Mouse (Mus musculus) mesoderm, embryonic 11.5 days (tissue): ENCODE data around the gene Coro2b.
A peak's percentile ranks its signal among the peaks of the same experiment; 100 is the strongest.

Experiments
- DNase-seq: peaks from one replicate; pipeline ENCODE4 v3.0.0-alpha.2; 2012; ENCODE audit warnings: low read depth, low spot score

Coro2b gene

DNA sequence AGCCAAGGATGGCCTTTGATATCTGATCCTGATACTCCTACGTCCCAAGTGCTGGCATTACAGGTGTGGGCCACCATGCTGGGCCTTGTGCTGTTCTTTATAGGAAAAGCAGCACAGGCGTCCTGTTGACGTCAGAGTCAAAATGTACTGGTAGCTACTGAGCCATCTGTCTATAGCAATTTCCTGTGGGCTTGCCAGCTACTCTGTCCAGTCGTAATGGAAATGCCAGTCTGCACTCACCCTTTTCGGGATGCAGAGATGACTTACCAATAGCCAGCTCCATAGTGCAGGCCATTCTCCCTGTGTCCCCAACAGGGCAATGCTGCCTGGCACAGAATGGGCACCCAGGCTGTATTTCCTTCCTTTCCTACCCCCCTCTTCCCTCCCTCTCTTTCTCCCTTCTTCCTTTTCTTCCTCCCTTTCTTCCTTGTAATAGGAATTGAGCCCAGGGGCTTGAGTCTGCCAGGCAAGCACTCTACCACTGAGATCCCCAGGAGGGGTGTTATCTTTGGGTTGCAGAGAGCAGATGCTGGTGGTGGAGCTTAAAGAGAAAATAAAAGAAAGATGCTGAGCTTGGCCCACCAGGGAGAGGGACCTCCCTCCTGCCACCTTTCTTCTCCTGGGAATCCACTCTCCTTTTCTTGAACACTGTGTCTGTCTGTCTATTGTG lies 98.6 kb downstream of the Coro2b start:
- DNase-seq, result no peak

DNA sequence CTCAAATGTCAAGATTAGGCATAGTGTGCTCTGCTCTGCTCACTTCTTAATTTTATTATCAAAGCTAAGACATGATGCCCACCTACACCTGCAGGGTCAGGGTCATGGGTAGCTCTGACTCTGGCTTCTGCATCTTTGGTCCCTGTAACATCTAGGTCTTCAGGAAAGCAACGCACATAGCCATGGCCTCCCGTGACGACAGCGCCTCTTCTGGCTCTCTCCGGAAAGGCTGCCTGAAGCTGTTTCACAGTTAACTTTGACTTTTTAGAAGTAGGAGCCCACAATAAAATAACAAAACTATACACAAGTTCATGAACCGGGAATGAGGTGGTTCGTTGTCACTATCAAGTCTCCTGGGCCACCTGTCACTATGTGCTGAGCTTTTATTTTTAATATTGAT lies 99.4 kb downstream of the Coro2b start:
- DNase-seq, result no peak

GRCm38 (mm10) chr9:62435613-62436318 lies 101.1 kb downstream of the Coro2b start:
- peak; percentile 69 for DNase-seq

DNA sequence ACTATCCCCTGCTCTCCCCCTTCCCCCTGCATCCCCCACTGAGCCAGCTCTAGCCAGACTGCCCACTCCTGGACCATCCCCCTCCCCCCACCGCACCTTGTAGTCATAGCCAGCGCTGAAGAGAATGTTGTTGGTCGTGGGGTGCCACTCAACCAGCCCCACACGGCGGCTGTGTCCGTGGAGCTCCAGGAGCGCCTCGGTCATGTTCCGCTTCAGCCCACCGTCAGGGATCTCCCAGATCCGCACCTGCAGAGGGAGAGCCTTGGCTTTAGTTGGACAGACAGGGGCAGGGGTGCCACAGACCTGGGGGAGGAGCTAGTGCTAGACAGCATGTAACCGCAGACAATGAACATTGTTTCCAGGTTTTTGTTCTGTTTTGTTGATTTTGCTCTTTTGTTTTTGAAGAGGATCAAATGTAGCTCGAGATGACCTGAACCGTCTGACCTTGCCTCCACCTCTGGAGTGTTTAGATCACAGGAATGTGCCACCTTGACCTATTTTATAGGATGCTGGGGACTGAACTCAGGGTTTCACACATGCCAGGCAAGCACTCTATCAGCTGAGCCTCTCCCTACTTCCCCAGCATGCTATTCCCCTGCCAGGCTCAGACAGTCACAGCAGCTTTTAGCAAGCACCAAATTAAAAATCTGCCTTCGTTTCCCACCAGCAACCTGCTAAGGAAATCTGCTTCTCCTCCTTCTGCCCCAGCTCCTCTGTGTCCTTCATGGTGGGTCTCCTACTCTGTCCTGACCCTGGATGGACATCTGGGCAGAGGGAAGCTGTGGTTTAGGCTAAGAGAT lies 104.4 kb downstream of the Coro2b start:
- no peak for DNase-seq

GRCm38 (mm10) chr9:62430741-62431140 lies 106.1 kb downstream of the Coro2b start:
- no peak for DNase-seq

- DNase-seq, result no peak
Measured at GRCm38 (mm10) chr9:62427010-62427409, 109.8 kb downstream of the Coro2b start.

GRCm38 (mm10) chr9:62426531-62426930 lies 110.3 kb downstream of the Coro2b start:
- no peak for DNase-seq

- no peak for DNase-seq
Measured at GRCm38 (mm10) chr9:62426021-62426420, 110.8 kb downstream of the Coro2b start.

DNA sequence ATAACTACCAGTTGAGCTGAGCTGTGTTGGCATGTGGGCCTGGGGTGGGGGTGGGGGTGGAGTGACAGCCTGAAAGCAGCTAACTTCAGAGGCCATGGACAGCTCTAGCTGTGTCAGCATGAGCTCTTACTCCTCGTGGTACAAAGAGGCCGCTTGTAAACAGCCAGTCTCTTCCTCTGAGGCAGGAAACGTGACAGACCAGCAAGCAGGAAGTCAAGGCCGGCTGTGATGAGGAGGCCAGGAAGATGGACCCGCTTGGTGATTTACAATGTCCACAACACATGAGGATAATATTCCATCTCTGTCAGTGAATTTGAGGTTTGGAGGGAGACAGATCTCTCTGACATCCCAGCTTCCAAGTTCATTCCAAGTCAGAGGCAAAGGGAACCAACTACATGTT lies 111.6 kb downstream of the Coro2b start:
- no peak for DNase-seq

- no peak for DNase-seq
Measured at GRCm38 (mm10) chr9:62423871-62424270, 113.0 kb downstream of the Coro2b start.

GRCm38 (mm10) chr9:62422926-62423325 lies 113.9 kb downstream of the Coro2b start:
- no peak for DNase-seq

DNA sequence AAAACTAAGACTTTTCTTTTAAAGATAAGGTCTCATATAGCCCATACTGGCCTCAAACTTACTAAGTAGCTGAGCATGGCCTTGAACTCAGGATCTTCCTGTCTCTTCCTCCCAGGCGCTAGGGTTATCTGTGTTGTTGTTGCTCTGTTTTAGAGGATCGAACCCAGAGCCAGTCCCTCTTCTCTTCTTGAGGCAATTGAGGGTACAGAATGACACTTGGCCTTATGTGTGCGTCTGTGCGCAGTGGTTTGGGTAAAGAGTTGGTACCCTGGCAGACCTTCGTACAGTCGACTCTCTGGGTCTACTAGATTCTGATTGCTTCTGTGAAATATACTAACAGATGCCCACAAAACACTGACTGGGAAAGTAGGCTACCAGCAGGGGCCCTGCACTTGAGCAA lies 114.9 kb downstream of the Coro2b start:
- DNase-seq, result no peak

DNA sequence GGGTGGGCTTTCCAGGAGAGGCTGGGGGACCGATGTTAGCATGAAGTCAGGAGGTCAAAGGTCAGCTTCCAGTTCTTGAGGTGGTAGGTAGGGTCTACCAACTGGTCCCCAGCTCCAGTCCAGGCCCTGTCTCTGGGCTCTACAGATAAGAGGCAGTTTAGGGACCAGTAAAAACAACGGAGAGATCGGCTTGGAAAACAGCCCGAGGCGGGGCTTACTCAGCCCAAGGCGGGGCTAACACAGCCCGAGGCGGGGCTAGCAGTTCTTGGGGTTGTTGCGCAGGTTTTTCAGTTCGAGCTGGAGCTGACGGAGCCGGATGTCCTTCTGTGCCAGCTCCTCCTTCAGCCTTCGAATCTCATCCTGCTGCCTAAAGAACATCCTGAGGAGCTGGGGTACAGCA lies 115.8 kb downstream of the Coro2b start:
- peak; percentile 44 for DNase-seq

DNA sequence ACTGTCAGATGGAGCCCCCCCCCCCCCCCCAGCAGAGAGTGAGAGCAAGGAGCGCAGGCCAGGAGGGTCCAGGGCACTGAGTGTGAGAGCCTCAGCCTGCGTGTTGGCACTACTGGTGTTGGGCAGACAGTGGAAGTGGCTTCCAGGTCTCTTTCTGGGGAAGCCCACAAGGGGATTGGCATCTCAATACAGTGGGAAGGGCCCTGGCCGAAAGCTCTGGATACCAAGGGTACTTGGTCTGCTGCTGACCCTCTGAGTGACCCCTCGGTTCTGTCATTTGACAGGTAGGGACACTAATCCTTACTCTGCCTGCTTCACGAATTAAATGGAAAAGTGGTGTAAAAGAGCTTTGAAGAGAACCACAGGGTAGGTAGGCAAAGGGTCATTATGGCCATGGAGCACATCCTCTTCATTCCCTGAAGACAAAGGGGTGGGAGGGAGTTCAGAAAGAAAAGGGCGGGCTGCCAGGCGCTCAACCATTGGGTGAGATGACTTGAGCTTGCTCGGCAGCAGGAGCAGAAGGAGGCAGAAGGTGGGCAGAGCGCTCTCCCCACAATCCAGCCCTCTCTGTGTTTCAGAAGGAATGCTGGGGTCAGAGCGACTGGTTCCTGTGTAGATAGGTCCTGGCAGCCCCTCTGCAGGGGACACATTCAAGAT lies 116.5 kb downstream of the Coro2b start:
- no peak for DNase-seq

GRCm38 (mm10) chr9:62418742-62419141 lies 118.1 kb downstream of the Coro2b start:
- DNase-seq, result no peak

DNA sequence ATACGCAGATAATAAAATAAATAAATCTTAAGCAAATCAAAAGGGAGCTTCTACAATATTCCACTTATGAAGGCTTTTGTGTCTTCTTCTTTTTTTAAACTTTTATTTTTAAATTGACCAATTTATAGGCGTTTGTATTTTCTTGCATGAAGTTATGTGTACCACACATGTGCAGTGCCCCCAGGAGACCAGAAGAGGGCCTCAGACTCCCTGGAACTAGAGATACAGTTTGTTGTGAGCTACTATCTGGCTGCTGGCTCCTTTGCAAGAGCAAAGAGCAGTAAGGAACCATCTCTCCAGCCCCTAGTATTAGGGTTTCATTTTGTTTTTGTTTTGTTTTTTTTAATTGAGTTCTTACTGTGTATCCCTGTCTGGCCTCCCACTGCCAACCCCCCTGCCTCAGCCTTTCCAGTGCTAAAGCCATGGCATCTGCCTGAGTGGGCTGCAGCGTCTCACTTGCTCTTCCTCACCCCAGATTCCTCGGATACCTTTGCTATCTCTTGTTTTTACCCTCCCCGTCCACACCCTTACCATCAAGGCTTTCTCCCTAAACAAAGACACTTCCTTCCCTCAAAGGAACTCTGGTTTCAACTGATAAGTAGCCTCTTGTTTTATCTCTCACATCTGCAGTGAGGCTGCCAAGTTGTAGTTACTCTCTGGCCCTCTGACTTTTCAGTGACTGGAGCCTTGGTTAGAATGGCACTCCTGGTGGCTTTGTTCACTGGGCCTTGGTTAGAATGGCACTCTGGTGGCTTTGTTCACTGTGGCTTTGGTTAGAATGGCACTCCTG lies 129.3 kb downstream of the Coro2b start:
- no peak for DNase-seq

DNA sequence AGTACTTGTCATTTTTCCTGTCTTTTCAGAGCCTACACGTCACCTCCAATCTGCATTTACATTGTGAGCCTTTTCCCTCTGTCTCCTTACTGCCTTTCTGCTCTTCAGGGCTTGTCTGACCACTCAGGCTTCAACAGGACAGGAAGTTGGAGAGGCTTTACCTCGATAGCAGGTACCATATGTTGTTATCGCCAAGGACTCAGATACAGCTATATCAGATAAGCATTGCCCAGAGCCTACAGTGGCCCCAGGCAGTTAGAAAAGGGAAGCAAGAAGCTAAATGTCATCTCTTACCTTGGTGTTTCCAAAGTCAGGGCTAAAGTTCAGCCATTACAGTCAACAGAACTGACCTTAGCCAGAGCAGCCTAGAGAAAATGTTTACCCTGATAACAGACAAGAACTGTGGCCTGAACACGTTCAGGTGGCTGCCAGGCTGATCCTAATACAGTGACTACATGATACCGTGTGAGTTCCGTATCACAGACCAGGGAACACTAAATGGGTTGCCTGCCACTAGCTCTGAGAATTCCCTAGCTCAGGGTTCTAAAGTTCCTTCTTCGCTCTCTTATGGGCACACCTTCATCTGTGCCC lies 130.3 kb downstream of the Coro2b start:
- no peak for DNase-seq

DNA sequence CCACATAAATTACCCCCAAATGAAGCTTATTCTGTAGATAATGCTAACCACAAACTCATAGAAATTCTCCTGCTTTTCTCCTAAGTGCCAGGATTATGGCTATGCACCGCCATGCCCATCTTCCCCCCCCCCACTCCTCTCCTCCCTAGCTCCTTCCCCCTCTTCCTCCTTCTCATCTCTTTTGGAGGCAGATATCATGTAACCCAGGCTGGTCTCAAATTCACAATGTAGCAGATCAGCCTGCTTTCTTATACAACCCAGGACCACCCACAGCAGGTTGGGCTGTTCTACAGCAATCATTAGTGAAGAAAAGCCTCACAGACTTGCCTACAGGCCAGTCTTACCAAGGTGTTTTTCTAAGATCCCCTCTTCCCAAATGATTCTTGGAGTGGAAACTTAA lies 135.3 kb downstream of the Coro2b start:
- no peak for DNase-seq

GRCm38 (mm10) chr9:62400531-62401170 lies 136.2 kb downstream of the Coro2b start:
- no peak for DNase-seq

DNA sequence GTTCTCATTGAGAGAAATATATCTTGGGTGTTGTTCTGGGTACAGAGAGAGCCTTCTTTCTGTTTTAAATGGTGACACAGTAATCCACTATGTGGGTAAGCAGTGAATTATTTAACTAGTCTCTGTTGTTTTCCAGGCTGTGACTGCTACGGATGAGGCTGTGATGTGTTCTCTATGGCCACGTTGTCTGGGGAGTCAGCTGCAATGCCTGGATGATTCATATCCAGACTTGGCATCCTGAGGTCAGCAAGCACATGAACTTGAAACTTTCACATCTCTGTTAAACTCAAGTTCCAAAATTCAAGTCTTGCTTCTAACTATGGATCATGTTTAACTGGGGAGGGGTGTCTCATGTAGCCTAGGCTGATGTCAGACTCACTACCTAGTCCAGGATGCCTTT lies 142.7 kb downstream of the Coro2b start:
- no peak for DNase-seq
